Mouse (Mus musculus) forebrain, embryonic 14.5 days (tissue): ENCODE data around the gene Slc7a11. TPM values are rescaled to one million over a fixed set of nuclear protein-coding genes. Genes with fewer than 3 reads are reported as not detected.

Source experiments
- ATAC-seq: fragments of 200-750 bp; cut with Nextera tagmentation; 2 replicates; pipeline ENCODE4 v1.8.0; 2017; ENCODE audit warnings: mild to moderate bottlenecking, moderate library complexity
- DNase-seq: peaks from one replicate; pipeline ENCODE4 v3.0.0-alpha.2; 2015; ENCODE audit warnings: low spot score
- H3K27ac ChIP-seq: fragments of 300-500 bp; sonication (generic); 2 replicates; pipeline ENCODE4 v1.5.1; 2014; ENCODE audit warnings: low read depth, mild to moderate bottlenecking, control low read depth, low read length, moderate library complexity
- H3K27me3 ChIP-seq: fragments of 300-500 bp; sonication (generic); replicated peaks from 2 replicates; pipeline ENCODE4 v1.6.1; 2014; ENCODE audit warnings: low read length, control low read depth, mixed read lengths; ENCODE audit not compliant: control insufficient read depth, insufficient read depth
- H3K36me3 ChIP-seq: fragments of 300-500 bp; sonication (generic); 2 replicates; pipeline ENCODE4 v1.6.1; 2014; ENCODE audit warnings: low read length, control low read depth; ENCODE audit not compliant: control insufficient read depth, insufficient read depth
- H3K4me1 ChIP-seq: fragments of 300-500 bp; sonication (generic); 2 replicates; pipeline ENCODE4 v1.6.1; 2014; ENCODE audit warnings: antibody characterized with exemption, low read length, control low read depth; ENCODE audit not compliant: control insufficient read depth, insufficient read depth
- H3K4me2 ChIP-seq: fragments of 300-500 bp; sonication (generic); 2 replicates; pipeline ENCODE4 v1.6.1; 2014; ENCODE audit warnings: mild to moderate bottlenecking, control low read depth, low read length
- H3K4me3 ChIP-seq: fragments of 300-500 bp; sonication (generic); 2 replicates; pipeline ENCODE4 v1.5.1; 2014; ENCODE audit warnings: low read depth, low read length, control low read depth
- H3K9ac ChIP-seq: fragments of 300-500 bp; sonication (generic); 2 replicates; pipeline ENCODE4 v1.6.1; 2014; ENCODE audit warnings: mild to moderate bottlenecking, low read length, control low read depth, moderate library complexity
- H3K9me3 ChIP-seq: fragments of 300-500 bp; sonication (generic); replicated peaks from 2 replicates; pipeline ENCODE4 v1.6.1; 2016; ENCODE audit warnings: low read length, control low read depth, mixed read lengths; ENCODE audit not compliant: control insufficient read depth
- WGBS: fragments of 180-500 bp; shearing (Covaris S2); extraction: QIAGEN DNeasy Blood & Tissue Kit; methylation state at CpG from one replicate; pipeline ENCODE4 v1.1.7; 2014; 5-methylcytosine and 5-hydroxymethylcytosine counted together
- polyA plus RNA-seq: library from polyadenylated mRNA; unstranded; fragments of >200 nt; fragmentation: Nextera tagmentation; extraction: Ambion mirVana; gene quantifications from 2 replicates; pipeline ENCODE4 v1.2.1, GENCODE M21; 2014

Gene Slc7a11
- polyA plus RNA-seq, 1 experiment from 2014 or later = 1.9 TPM

DNA sequence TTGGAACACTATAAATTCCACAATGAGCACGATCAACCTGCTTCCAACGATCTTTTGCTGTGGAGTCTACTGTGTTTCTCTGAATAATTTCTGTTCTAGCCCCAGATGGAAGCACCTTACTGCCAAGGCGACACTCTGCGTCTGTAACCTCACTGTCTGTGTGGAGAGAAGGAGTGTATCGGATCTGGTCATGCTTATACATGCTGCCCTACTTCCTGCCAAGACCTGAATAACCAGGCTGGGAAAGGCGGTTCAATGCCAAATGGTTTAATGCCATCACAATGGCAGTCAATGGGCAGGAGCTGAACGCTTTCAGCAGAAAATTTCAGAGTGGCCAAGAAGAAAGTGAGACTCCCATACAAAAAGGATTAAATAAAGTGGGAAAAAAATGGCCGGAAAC lies 137.1 kb downstream of the Slc7a11 start:
- Histone ChIP-seq H3K36me3 (no peaks in the 10 kb centered on the region), H3K9me3 (no peaks in the 10 kb centered on the region), H3K27ac (no peak overlapping the region), H3K9ac (no peak overlapping the region), H3K4me3 (no peak overlapping the region), H3K27me3 (no peaks in the 10 kb centered on the region), H3K4me2 (no peak overlapping the region), H3K4me1 (peaks cover 5% of the 10 kb centered on the region; the same call in 1 of the 2 replicates)
- WGBS = 44% methylated on average over 8 of the region's 8 CpGs
- DNase-seq (peak; percentile 58), ATAC-seq (peak; percentile 60; the same call in 1 of the 2 replicates)

DNA sequence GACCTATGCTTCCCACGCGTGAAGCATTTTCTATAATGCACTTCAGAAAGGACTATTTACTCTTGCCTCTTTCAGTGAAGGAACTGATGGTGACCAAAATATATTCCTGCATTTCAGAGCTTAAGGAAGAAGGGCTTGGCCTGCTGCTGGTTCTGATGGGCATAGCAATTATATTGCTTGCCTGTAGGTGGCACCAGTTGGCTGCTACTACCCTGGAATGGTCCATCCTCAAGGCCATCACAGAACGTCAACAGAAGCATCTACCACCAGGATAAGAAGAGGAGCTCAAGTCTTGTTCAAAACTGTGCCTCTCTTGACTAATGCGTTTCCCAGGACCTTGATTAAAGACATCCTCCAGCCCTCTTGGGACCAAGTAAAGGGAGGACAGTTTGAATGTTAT lies 139.3 kb downstream of the Slc7a11 start:
- Histone ChIP-seq H3K27ac (no peak overlapping the region), H3K27me3 (no peaks in the 10 kb centered on the region), H3K4me2 (no peak overlapping the region), H3K9ac (no peak overlapping the region), H3K9me3 (no peaks in the 10 kb centered on the region), H3K4me1 (peaks cover 16% of the 10 kb centered on the region), H3K36me3 (no peaks in the 10 kb centered on the region), H3K4me3 (no peak overlapping the region)
- 52% methylated on average over 4 of the region's 4 CpGs for WGBS
- ATAC-seq = no peak
- DNase-seq = no peak

DNA sequence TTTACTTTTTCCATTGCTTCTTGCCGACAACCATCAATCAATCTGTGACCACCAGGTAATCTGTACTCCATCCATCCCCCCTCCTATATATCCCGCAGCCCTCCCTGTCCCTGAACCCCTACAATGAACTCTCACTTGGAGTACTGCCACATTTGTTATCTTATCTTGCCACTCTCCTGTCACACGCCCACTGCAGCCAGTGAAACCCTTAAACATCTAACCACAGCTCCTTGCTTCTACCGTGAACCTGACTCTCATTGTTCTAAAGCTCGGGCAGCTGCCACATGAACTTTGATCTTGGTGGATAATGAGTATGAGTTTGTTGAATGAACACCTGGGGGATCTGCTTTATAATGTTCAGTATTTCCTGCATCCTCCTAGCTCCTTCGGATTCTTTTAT lies 140.8 kb downstream of the Slc7a11 start:
- H3K36me3 ChIP-seq = no peaks in the 10 kb centered on the region
- WGBS = 74% methylated on average over 6 of the region's 6 CpGs
- H3K9ac ChIP-seq = no peak overlapping the region
- H3K4me3 ChIP-seq = no peak overlapping the region
- H3K9me3 ChIP-seq = no peaks in the 10 kb centered on the region
- DNase-seq (no peak), ATAC-seq (no peak)
- peaks cover 14% of the 10 kb centered on the region for H3K4me1 ChIP-seq
- H3K27me3 ChIP-seq = no peaks in the 10 kb centered on the region
- H3K4me2 ChIP-seq = no peak overlapping the region
- no peak overlapping the region for H3K27ac ChIP-seq

DNA sequence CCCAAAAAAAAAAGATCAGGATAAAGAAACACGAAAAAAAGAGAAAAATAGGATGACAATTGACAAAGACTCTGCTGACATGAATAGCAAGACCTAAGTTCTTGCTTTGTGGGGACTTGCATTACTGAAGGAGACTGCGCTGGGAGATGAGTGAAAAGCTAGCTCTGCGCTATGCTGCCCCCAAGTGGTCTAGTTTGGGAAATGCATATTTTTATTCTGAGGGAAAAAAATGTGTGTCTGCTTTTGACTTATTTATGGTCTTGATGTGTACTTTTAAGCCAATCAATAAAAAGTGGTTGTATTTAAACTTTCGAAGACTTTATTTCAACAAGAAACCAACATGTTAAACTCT lies 142.5 kb downstream of the Slc7a11 start:
- no peak overlapping the region for H3K27ac ChIP-seq

DNA sequence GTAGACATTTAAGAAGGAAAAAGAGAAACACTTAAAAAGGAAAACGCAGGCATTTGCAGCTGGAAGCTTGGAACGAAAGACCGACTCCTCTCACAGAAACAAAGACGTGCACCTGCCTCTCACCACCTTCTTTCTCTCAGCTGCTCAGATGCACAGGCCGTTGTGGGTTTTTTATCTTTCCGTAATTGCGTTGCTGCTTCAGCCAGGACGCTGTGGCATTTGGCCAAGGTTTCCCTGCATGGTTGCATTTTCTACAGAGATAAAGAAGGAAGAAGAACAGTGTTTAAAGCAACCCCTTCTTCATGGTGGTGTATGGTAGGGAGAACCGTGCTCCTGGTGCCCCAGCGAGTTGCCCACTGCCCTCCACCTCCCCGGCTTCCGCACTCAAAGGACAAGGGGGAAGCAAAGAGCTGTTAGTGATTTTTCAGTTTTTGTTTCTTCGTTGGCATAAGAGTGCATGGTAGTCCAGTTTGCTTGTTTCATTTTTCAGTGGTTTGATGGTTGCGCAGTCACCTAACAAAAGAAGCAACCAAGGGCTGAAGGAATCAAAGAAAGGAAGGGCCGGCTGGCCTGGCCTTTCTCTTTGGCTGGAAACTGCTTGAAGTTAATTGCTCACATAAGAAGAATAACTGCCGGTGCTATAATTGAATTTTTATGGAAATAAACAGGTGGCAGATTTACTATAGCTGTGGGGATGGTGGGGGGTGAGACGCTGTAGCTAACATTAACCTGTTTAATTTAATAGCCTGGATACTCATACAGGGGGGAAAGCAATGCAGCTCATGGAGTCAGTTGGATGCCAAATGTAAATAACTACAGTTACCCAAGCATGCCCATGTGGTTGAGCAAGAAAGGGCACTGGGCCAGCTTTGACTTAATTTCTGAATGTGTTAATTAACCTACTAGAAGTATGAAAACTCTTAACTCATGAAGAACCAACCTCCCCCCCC lies 143.1 kb downstream of the Slc7a11 start:
- peak overlapping the region; percentile 18 for H3K4me2 ChIP-seq
- peak; percentile 88 for ATAC-seq
- peak; percentile 76 for DNase-seq
- peaks cover 11% of the 10 kb centered on the region for H3K4me1 ChIP-seq
- no peaks in the 10 kb centered on the region for H3K36me3 ChIP-seq
- H3K4me3 ChIP-seq = no peak overlapping the region
- 25% methylated on average over 17 of the region's 17 CpGs for WGBS
- H3K27me3 ChIP-seq = no peaks in the 10 kb centered on the region
- no peaks in the 10 kb centered on the region for H3K9me3 ChIP-seq
- H3K9ac ChIP-seq = no peak overlapping the region
- peak overlapping the region; percentile 71 for H3K27ac ChIP-seq

More for the DNA sequence above, 142.5 kb downstream of the Slc7a11 start:
- WGBS = 7% methylated on average over 4 of the region's 4 CpGs
- Histone ChIP-seq H3K36me3 (no peaks in the 10 kb centered on the region), H3K9ac (no peak overlapping the region), H3K9me3 (no peaks in the 10 kb centered on the region), H3K4me2 (no peak overlapping the region), H3K4me1 (peaks cover 11% of the 10 kb centered on the region), H3K4me3 (no peak overlapping the region), H3K27me3 (no peaks in the 10 kb centered on the region)
- ATAC-seq (peak; percentile 67; the same call in 1 of the 2 replicates), DNase-seq (peak; percentile 89)

DNA sequence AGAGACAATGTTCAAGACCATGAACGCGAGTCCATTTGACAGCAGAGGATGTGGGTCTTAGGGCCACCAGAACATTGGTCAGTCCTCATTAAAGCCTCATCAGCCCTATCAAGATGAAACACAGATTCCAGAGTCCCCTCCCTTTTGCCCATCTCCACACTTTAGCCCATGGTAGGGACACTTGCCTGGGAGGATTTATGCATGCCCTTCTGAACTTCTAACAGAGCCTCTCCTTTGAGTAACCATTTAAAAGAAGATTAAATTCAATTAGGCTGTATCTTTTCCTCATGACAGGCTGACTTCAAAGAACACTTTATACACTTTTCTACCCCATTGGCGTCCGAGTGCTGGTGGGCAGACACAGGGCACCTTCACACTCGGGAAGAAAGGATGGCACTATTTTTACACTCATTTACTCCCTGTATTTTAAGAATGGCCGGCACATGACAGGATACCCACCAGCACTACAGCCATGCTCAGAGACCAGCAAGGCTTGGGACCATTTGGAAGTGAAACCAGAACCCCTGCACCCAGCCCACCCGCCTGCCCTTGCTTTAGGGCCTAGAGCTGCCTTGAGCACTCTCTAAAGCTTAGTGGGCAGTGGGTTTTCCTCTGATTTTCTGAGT lies 144.9 kb downstream of the Slc7a11 start:
- Histone ChIP-seq H3K9me3 (no peaks in the 10 kb centered on the region), H3K27ac (no peak overlapping the region), H3K9ac (no peak overlapping the region), H3K4me2 (no peak overlapping the region), H3K27me3 (no peaks in the 10 kb centered on the region), H3K4me1 (peaks cover 11% of the 10 kb centered on the region), H3K4me3 (no peak overlapping the region), H3K36me3 (no peaks in the 10 kb centered on the region)
- ATAC-seq = no peak
- 45% methylated on average over 7 of the region's 7 CpGs for WGBS
- no peak for DNase-seq

DNA sequence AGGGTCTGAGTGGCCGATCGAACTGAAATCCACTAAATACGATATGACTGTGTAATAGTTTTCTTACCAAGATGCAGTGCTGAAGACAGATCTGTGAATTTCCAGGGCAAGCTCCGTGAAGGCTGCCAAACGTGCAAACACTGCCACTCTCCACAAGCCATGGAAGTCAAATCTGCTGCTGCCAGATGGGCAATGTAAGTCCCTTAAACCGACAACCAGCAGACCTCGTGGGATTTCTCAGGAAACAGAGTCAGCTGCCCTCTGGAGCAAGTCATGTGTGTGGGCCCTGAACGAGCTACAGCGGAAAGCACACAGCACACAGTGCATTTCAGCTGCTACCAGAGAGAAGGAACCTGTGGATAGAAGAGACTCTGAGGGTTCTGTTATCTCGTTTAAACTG lies 146.5 kb downstream of the Slc7a11 start:
- DNase-seq (no peak), ATAC-seq (no peak)
- H3K27ac ChIP-seq = no peak overlapping the region
- H3K36me3 ChIP-seq = no peaks in the 10 kb centered on the region
- no peaks in the 10 kb centered on the region for H3K27me3 ChIP-seq
- H3K4me1 ChIP-seq = peaks cover 11% of the 10 kb centered on the region
- no peak overlapping the region for H3K4me2 ChIP-seq
- H3K9ac ChIP-seq = no peak overlapping the region
- 73% methylated on average over 10 of the region's 10 CpGs for WGBS
- no peak overlapping the region for H3K4me3 ChIP-seq
- no peaks in the 10 kb centered on the region for H3K9me3 ChIP-seq

DNA sequence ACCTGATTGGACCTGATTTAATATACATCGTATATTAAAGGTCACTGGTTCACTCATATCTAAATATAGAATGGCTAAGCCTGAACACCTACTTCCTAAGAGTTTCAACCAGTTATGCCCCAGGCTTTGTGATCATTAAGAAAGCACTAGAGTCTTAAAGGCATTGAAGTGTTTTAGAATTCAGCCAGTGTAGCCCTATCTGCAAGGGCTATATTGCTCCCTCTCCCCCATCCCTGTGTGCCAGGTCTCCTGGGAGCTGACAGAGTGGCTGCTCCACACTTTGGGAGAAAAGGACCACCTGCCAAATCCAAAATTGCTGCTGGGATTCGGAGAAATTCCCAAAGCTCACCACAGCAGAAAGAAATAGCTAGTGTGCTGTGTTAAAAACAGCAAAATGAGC lies 168.4 kb downstream of the Slc7a11 start:
- no peak for ATAC-seq
- no peak overlapping the region for H3K27ac ChIP-seq
- 67% methylated on average over 2 of the region's 2 CpGs for WGBS
- H3K27me3 ChIP-seq = no peaks in the 10 kb centered on the region
- no peak overlapping the region for H3K4me2 ChIP-seq
- H3K36me3 ChIP-seq = no peaks in the 10 kb centered on the region
- H3K4me1 ChIP-seq = no peaks in the 10 kb centered on the region
- H3K4me3 ChIP-seq = no peak overlapping the region
- no peak for DNase-seq
- no peak overlapping the region; the same call in 1 of the 2 replicates for H3K9ac ChIP-seq
- no peaks in the 10 kb centered on the region for H3K9me3 ChIP-seq

DNA sequence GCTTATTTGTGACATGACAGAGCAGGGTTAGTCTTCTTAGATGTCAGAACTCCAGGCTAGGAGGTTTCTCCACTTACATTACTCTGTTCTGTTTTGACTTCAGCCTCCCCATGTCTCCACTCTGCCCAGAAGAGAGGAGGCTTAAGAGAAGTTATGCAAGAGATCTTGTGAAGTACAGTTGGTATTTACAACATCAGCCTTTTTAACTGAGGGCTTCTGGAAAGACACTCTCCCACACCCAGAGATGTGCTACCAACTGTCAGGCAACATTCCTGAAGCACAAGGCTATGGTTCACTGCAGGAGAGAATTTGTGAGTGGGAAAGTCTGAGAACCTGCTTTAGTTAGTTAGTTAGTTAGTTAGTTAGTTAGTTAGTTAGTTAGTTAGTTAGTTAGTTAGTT lies 171.2 kb downstream of the Slc7a11 start:
- Histone ChIP-seq H3K9me3 (no peaks in the 10 kb centered on the region), H3K4me2 (no peak overlapping the region), H3K4me1 (no peaks in the 10 kb centered on the region), H3K36me3 (no peaks in the 10 kb centered on the region), H3K27ac (no peak overlapping the region), H3K4me3 (no peak overlapping the region), H3K27me3 (no peaks in the 10 kb centered on the region), H3K9ac (no peak overlapping the region)
- ATAC-seq (no peak), DNase-seq (no peak)
